Mouse (Mus musculus) liver, postnatal 0 days (tissue): ENCODE data around the gene Fabp1. TPM values are rescaled to one million over a fixed set of nuclear protein-coding genes. Genes with fewer than 3 reads are reported as not detected.

Experiments used
- ATAC-seq: fragments of 200-750 bp; cut with Nextera tagmentation; 2 replicates; pipeline ENCODE4 v1.8.0; 2017; ENCODE audit warnings: mild to moderate bottlenecking, moderate library complexity
- DNase-seq: peaks from one replicate; pipeline ENCODE4 v3.0.0-alpha.2; 2016
- H3K27ac ChIP-seq: fragments of 300-500 bp; sonication (generic); 2 replicates; pipeline ENCODE4 v1.5.1; 2014; ENCODE audit warnings: antibody characterized with exemption, moderate library complexity, mild to moderate bottlenecking, low read depth
- H3K27me3 ChIP-seq: fragments of 300-500 bp; sonication (generic); 2 replicates; pipeline ENCODE4 v1.6.1; 2014; ENCODE audit warnings: low read length, control low read depth, mixed read lengths; ENCODE audit not compliant: insufficient read depth
- H3K36me3 ChIP-seq: fragments of 300-500 bp; sonication (generic); replicated peaks from 2 replicates; pipeline ENCODE4 v1.6.1; 2014; ENCODE audit warnings: mild to moderate bottlenecking, control low read depth, low read length, moderate library complexity, mixed read lengths; ENCODE audit not compliant: insufficient read depth
- H3K4me1 ChIP-seq: fragments of 300-500 bp; sonication (generic); 2 replicates; pipeline ENCODE4 v1.6.1; 2014; ENCODE audit warnings: antibody characterized with exemption, mild to moderate bottlenecking, control low read depth; ENCODE audit not compliant: insufficient read depth
- H3K4me2 ChIP-seq: fragments of 300-500 bp; sonication (generic); 2 replicates; pipeline ENCODE4 v1.6.1; 2014; ENCODE audit warnings: low read depth, mild to moderate bottlenecking, low read length, moderate library complexity, mixed read lengths
- H3K4me3 ChIP-seq: fragments of 300-500 bp; sonication (generic); 2 replicates; pipeline ENCODE4 v1.5.1; 2014; ENCODE audit warnings: low read depth, low read length
- H3K9ac ChIP-seq: fragments of 300-500 bp; sonication (generic); replicated peaks from 2 replicates; pipeline ENCODE4 v1.6.1; 2014; ENCODE audit warnings: mild to moderate bottlenecking, moderate library complexity
- H3K9me3 ChIP-seq: fragments of 300-500 bp; sonication (generic); 2 replicates; pipeline ENCODE4 v1.6.1; 2016; ENCODE audit warnings: mild to moderate bottlenecking, control low read depth, low read length, mixed read lengths
- CTCF ChIP-seq: sonication (generic); IDR thresholded peaks from 2 replicates; pipeline ENCODE4 v1.5.1; 2016; ENCODE audit warnings: antibody characterized with exemption, low read depth
- EP300 ChIP-seq: IDR thresholded peaks from 2 replicates; pipeline ENCODE4 v1.6.1; 2016; ENCODE audit warnings: antibody characterized with exemption, low read depth, mild to moderate bottlenecking
- WGBS: fragments of 180-500 bp; shearing (Covaris S2); extraction: QIAGEN DNeasy Blood & Tissue Kit; methylation state at CpG from one replicate; pipeline ENCODE4 v1.1.7; 2014; ENCODE audit not compliant: insufficient replicate concordance; 5-methylcytosine and 5-hydroxymethylcytosine counted together
- polyA plus RNA-seq: library from polyadenylated mRNA; unstranded; fragments of >200 nt; fragmentation: Nextera tagmentation; extraction: Ambion mirVana; gene quantifications from 2 replicates; pipeline ENCODE4 v1.2.1, GENCODE M21; 2015

The Fabp1 gene
- polyA plus RNA-seq, 1 experiment from 2014 or later: 7,607 TPM

DNA sequence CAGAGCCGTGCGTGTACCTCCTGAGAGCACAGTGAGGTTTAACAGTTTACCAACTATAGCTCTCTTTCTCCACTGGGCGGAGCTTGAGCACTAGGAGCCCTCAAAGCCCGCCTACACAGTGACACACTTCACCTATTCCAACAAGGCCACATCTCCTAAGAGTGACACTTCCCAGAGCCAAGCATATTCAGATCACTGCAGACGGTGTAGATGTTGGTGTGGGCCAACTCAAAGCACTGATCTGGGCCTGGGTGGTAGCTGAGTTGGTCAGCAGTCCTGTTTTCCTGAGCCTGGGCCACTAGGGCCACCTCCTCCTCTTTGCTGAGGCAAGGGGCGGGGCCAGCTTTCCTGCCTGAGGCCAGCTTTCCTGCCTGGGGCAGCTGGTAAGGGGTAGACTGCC is 35.2 kb upstream of the Fabp1 start:
- no peak for TF ChIP-seq EP300
- TF ChIP-seq CTCF: 0 out of 2 replicates have a peak, but pooled peaks have one; percentile 23
- ATAC-seq (peak; percentile 43), DNase-seq (peak; percentile 51)
- Histone ChIP-seq H3K4me1 (peaks cover 4% of the 10 kb centered on the region), H3K36me3 (no peaks in the 10 kb centered on the region), H3K9me3 (no peaks in the 10 kb centered on the region), H3K4me3 (no peak overlapping the region), H3K4me2 (no peak overlapping the region), H3K27ac (no peak overlapping the region), H3K9ac (no peak overlapping the region), H3K27me3 (no peaks in the 10 kb centered on the region)
- WGBS: 33% methylated on average over 6 of the region's 6 CpGs

DNA sequence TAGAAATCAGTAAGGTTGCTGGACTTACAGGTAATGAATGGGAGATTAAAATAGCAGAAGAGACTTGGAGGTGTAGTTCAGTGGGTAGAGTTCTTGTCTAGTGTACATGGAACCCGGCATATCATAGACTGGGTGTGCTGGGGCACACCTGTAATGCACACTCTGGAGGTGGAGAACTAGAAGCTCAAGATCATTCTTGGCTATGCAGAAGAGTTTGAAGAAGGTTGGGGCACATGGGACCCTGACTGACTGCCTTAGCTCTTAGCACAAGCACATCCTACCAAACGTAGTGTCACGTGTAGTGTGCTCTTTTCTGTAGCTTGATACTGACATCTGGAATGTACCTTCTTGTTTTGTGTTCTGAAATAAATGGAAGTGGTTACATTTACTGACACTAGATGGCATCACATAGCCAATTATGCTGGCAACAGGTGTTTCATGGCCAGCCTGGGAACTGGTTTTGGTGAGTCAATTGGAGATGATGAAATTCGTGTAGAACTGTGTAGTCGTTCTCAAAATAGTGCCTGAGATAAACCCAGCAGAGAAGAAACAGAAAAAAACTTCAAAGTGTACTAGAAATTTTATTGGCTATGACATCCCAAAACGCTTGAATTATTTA is 33.0 kb upstream of the Fabp1 start:
- no peak overlapping the region for H3K9ac ChIP-seq
- no peaks in the 10 kb centered on the region for H3K9me3 ChIP-seq
- no peaks in the 10 kb centered on the region for H3K36me3 ChIP-seq
- TF ChIP-seq CTCF: peak; percentile 78
- TF ChIP-seq EP300: no peak
- no peak overlapping the region for H3K4me3 ChIP-seq
- H3K27me3 ChIP-seq: no peaks in the 10 kb centered on the region
- H3K27ac ChIP-seq: no peak overlapping the region
- no peak for DNase-seq
- no peaks in the 10 kb centered on the region for H3K4me1 ChIP-seq
- 29% methylated on average over 6 of the region's 6 CpGs for WGBS
- peak; percentile 70 for ATAC-seq
- no peak overlapping the region for H3K4me2 ChIP-seq

GRCm38 (mm10) chr6:71172812-71173580 is 26.6 kb upstream of the Fabp1 start:
- TF ChIP-seq EP300 (no peak), CTCF (no peak)

GRCm38 (mm10) chr6:71180596-71180995 is 19.0 kb upstream of the Fabp1 start:
- TF ChIP-seq EP300 (no peak), CTCF (no peak)
- no peak overlapping the region for H3K9ac ChIP-seq
- WGBS: 88% methylated on average over 1 of the region's 1 CpGs
- no peaks in the 10 kb centered on the region for H3K27me3 ChIP-seq
- H3K4me2 ChIP-seq: no peak overlapping the region
- no peak overlapping the region for H3K27ac ChIP-seq
- no peaks in the 10 kb centered on the region for H3K9me3 ChIP-seq
- ATAC-seq (no peak), DNase-seq (no peak)
- no peak overlapping the region for H3K4me3 ChIP-seq
- no peaks in the 10 kb centered on the region for H3K36me3 ChIP-seq
- peaks cover 3% of the 10 kb centered on the region; the same call in 1 of the 2 replicates for H3K4me1 ChIP-seq

More at GRCm38 (mm10) chr6:71172812-71173580, 26.6 kb upstream of the Fabp1 start:
- no peak for DNase-seq
- Histone ChIP-seq H3K36me3 (no peaks in the 10 kb centered on the region), H3K27me3 (no peaks in the 10 kb centered on the region), H3K27ac (no peak overlapping the region), H3K4me1 (0 out of 2 replicates have a peak, but pooled peaks cover 3% of the 10 kb centered on the region), H3K4me3 (no peak overlapping the region), H3K9ac (no peak overlapping the region), H3K9me3 (no peaks in the 10 kb centered on the region), H3K4me2 (no peak overlapping the region)
- ATAC-seq: peak; percentile 40
- 77% methylated on average over 10 of the region's 10 CpGs for WGBS

- H3K9ac ChIP-seq: no peak overlapping the region
- TF ChIP-seq CTCF (no peak), EP300 (peak; percentile 61)
- peaks cover 7% of the 10 kb centered on the region; the same call in 1 of the 2 replicates for H3K4me1 ChIP-seq
- H3K27me3 ChIP-seq: no peaks in the 10 kb centered on the region
- peak; percentile 89 for ATAC-seq
- H3K27ac ChIP-seq: peak overlapping the region; percentile 73
- 52% methylated on average over 7 of the region's 7 CpGs for WGBS
- no peaks in the 10 kb centered on the region for H3K36me3 ChIP-seq
- no peak overlapping the region for H3K4me2 ChIP-seq
- H3K4me3 ChIP-seq: no peak overlapping the region
- no peak for DNase-seq
- no peaks in the 10 kb centered on the region for H3K9me3 ChIP-seq
Measured at GRCm38 (mm10) chr6:71184941-71185604, 14.6 kb upstream of the Fabp1 start.

DNA sequence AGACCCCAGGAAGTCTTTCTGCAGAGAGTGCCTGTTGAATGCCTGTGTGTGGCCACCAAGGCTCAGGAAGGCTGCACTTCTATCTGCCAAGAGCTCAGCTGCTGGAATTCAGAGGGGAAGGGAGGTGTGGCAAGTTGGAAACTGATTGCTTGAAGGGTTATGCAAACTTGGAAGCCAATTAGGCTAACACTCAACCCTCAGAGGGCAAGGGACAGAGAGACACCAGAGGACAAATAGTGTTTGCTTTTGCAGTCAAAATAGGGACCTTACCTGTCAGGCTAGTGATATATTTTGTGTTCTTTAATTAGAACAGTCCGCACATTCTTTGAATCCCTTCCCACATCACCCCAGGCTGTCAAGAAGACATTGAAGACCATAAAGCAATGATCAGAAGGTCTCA is 10.0 kb upstream of the Fabp1 start:
- 41% methylated on average over 1 of the region's 1 CpGs for WGBS
- Histone ChIP-seq H3K4me1 (peaks cover 9% of the 10 kb centered on the region), H3K27ac (peak overlapping the region; percentile 36; the same call in 1 of the 2 replicates), H3K27me3 (no peaks in the 10 kb centered on the region), H3K36me3 (no peaks in the 10 kb centered on the region), H3K9ac (no peak overlapping the region), H3K4me3 (no peak overlapping the region), H3K9me3 (no peaks in the 10 kb centered on the region), H3K4me2 (no peak overlapping the region)
- TF ChIP-seq EP300 (no peak), CTCF (no peak)
- no peak for DNase-seq
- ATAC-seq: peak; percentile 29; the same call in 1 of the 2 replicates
